Mouse (Mus musculus) liver, embryonic 14.5 days (tissue): ENCODE results near the gene Dennd5a.

Experiments
- CTCF ChIP-seq: IDR thresholded peaks from 2 replicates; pipeline ENCODE4 v1.5.1; 2016; ENCODE audit warnings: antibody characterized with exemption, low read depth, control low read depth
- EP300 ChIP-seq: IDR thresholded peaks from 2 replicates; pipeline ENCODE4 v1.6.1; 2016; ENCODE audit warnings: antibody characterized with exemption, low read depth

GRCm38 (mm10) chr7:109967805-109968579 is 7.7 kb upstream of the Dennd5a start:
- TF ChIP-seq CTCF (no peak), EP300 (no peak)
